Mouse (Mus musculus): ENCODE measurements around the gene Itm2a. TPM values are rescaled to one million over a fixed set of nuclear protein-coding genes. Genes with fewer than 3 reads are reported as not detected.

The Itm2a gene
- 492 and 516 TPM in 2 replicates for polyA plus RNA-seq (2014; fragmentation: Nextera tagmentation; extraction: Ambion mirVana)

DNA sequence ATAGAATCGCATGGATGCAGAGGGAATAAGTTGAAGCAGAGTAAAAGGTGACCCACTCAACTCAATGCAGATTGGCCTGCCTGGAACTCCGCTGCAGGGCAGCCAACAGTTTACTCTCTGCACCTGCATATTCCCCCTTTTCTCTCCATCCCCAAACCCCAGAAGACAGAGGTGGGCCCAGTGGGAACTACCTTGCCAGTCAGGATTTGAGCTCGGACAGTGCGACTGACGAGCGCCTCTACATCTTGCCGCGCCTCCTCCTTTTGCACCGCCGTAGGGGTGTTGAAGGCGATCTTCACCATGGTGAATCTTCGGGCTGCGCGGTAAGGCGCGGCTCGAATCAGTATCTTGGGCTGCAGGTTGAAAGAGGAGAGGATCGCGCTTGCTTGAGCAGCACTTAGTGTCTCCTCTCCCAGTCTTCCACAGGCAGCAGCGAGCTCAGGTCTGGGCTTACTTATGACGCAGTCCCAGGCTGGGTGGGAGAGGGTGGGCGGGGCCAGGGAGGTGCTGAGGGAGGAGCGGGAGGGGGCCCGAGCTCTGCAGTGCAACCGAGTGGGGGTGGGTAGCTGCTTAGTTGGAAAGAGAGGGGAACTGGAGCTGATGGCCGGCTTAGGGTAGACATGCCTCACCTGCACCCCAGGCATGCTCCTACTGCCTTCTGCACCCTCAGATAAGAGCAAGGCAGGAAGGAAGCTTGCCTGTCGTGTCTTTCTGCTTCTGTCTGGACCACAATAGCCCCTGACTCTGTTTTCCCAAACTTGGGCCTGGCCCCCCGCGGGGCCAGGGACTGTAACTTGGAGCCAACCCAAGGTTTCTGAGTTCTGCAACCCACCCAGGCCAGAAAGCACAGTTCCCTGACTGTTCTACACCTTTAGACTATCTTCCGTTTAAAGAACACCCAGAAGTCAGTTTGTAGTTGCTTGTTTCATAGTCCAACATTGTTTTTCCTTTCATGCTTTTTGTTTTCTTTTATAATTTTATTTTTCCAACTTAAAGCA is at the start of gene Itm2a:
Gene Itm2a (minus strand): TSS at position 462 of the 998 bp plus-strand sequence.
- no peaks in the 10 kb centered on the region for H3K9me3 ChIP-seq (ENCODE audit: control insufficient read depth, low read length)
- peak within 1 kb of the TSS; percentile 52 for H3K4me3 ChIP-seq (ENCODE audit: low read depth, low read length)
- 22% methylated on average over 26 of the region's 30 CpGs for WGBS
- H3K27ac ChIP-seq (ENCODE audit: low read depth, low read length): peak within 1 kb of the TSS; percentile 2; the same call in 1 of the 2 replicates
- H3K36me3 ChIP-seq (ENCODE audit: control insufficient read depth, insufficient read depth, low read length): no peaks in the 10 kb centered on the region
- H3K9ac ChIP-seq (ENCODE audit: low read depth, low read length): peak within 1 kb of the TSS; percentile 20; the same call in 1 of the 2 replicates
- H3K27me3 ChIP-seq (replicated peaks; ENCODE audit: control insufficient read depth, insufficient read depth, low read length): no peaks in the 10 kb centered on the region
- no peaks in the 10 kb centered on the region for H3K4me1 ChIP-seq (replicated peaks; ENCODE audit: control insufficient read depth, insufficient read depth, low read length)
- peak; percentile 89 for ATAC-seq (replicated peaks; ENCODE audit: low FRiP score)
- peak; percentile 52 for DNase-seq (ENCODE audit: low spot score)
- H3K4me2 ChIP-seq: peak within 1 kb of the TSS; percentile 66

GRCm38 (mm10) chrX:107435887-107436286 is 32.7 kb upstream of the Itm2a start:
- no peak overlapping the region for H3K9ac ChIP-seq (ENCODE audit: low read depth, low read length)
- no peaks in the 10 kb centered on the region for H3K27me3 ChIP-seq (replicated peaks; ENCODE audit: control insufficient read depth, insufficient read depth, low read length)
- ATAC-seq (replicated peaks; ENCODE audit: low FRiP score) (no peak), DNase-seq (ENCODE audit: low spot score) (no peak)
- H3K4me3 ChIP-seq (ENCODE audit: low read depth, low read length): no peak overlapping the region
- H3K9me3 ChIP-seq (ENCODE audit: control insufficient read depth, low read length): no peaks in the 10 kb centered on the region
- WGBS: 1% methylated on average over 2 of the region's 2 CpGs
- no peaks in the 10 kb centered on the region for H3K4me1 ChIP-seq (replicated peaks; ENCODE audit: control insufficient read depth, insufficient read depth, low read length)
- no peaks in the 10 kb centered on the region for H3K36me3 ChIP-seq (ENCODE audit: control insufficient read depth, insufficient read depth, low read length)
- no peak overlapping the region for H3K4me2 ChIP-seq
- no peak overlapping the region for H3K27ac ChIP-seq (ENCODE audit: low read depth, low read length)

DNA sequence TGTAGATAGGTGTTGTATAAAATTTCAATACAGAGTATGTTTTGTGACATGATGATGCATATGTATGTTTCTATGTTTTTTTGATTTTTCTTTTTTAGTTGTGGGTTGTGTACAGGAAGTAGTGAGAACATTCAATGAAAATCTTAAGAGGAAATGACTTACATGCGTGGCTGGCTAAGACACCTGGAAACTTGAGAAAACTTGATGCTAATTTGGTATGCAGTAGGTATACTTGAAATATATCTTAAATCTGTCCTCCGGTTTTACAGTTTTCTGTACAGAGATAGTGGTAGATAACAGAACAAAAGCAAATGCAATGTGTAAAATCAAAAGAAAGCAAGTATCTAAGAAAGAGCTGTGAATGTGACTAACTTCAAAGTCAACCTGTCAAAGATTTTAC is 18.1 kb upstream of the Itm2a start:
- WGBS: 72% methylated on average over 2 of the region's 2 CpGs
- Histone ChIP-seq H3K36me3 (ENCODE audit: control insufficient read depth, insufficient read depth, low read length) (no peaks in the 10 kb centered on the region), H3K9ac (ENCODE audit: low read depth, low read length) (no peak overlapping the region), H3K27me3 (replicated peaks; ENCODE audit: control insufficient read depth, insufficient read depth, low read length) (no peaks in the 10 kb centered on the region), H3K9me3 (ENCODE audit: control insufficient read depth, low read length) (no peaks in the 10 kb centered on the region), H3K4me3 (ENCODE audit: low read depth, low read length) (no peak overlapping the region), H3K4me2 (no peak overlapping the region), H3K4me1 (replicated peaks; ENCODE audit: control insufficient read depth, insufficient read depth, low read length) (no peaks in the 10 kb centered on the region), H3K27ac (ENCODE audit: low read depth, low read length) (no peak overlapping the region)
- DNase-seq (ENCODE audit: low spot score): no peak
- ATAC-seq (replicated peaks; ENCODE audit: low FRiP score): no peak

GRCm38 (mm10) chrX:107417345-107417744 is 14.2 kb upstream of the Itm2a start:
- DNase-seq (ENCODE audit: low spot score): no peak
- Histone ChIP-seq H3K4me2 (no peak overlapping the region), H3K4me3 (ENCODE audit: low read depth, low read length) (no peak overlapping the region), H3K9ac (ENCODE audit: low read depth, low read length) (no peak overlapping the region), H3K27me3 (replicated peaks; ENCODE audit: control insufficient read depth, insufficient read depth, low read length) (no peaks in the 10 kb centered on the region), H3K36me3 (ENCODE audit: control insufficient read depth, insufficient read depth, low read length) (no peaks in the 10 kb centered on the region), H3K27ac (ENCODE audit: low read depth, low read length) (no peak overlapping the region), H3K4me1 (replicated peaks; ENCODE audit: control insufficient read depth, insufficient read depth, low read length) (no peaks in the 10 kb centered on the region), H3K9me3 (ENCODE audit: control insufficient read depth, low read length) (no peaks in the 10 kb centered on the region)
- no peak for ATAC-seq (replicated peaks; ENCODE audit: low FRiP score)
- 68% methylated on average over 3 of the region's 3 CpGs for WGBS

DNA sequence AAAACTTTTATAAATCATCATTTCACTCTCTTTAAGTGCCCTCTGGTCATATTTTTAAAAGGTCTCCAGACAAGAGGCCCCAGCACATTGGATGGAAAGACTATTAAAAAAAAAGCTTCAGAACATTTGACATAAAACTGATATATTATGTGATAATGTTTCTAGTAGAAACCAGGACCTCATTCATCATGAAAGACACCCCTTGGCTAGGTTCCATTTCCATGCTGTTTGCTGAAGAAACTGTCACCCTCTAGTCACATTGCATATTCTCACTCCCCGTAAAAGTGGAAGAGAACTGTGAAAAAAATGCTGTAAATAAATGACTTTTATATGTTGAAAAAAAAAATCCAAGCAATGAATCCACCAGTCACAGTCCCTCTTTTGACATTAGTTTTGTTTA is 12.8 kb upstream of the Itm2a start:
- H3K4me3 ChIP-seq (ENCODE audit: low read depth, low read length): no peak overlapping the region
- no peak overlapping the region for H3K4me2 ChIP-seq
- 76% methylated on average over 1 of the region's 1 CpGs for WGBS
- no peaks in the 10 kb centered on the region for H3K4me1 ChIP-seq (replicated peaks; ENCODE audit: control insufficient read depth, insufficient read depth, low read length)
- no peak overlapping the region for H3K9ac ChIP-seq (ENCODE audit: low read depth, low read length)
- H3K27ac ChIP-seq (ENCODE audit: low read depth, low read length): no peak overlapping the region
- H3K9me3 ChIP-seq (ENCODE audit: control insufficient read depth, low read length): no peaks in the 10 kb centered on the region
- H3K27me3 ChIP-seq (replicated peaks; ENCODE audit: control insufficient read depth, insufficient read depth, low read length): no peaks in the 10 kb centered on the region
- no peaks in the 10 kb centered on the region for H3K36me3 ChIP-seq (ENCODE audit: control insufficient read depth, insufficient read depth, low read length)
- no peak for ATAC-seq (replicated peaks; ENCODE audit: low FRiP score)
- DNase-seq (ENCODE audit: low spot score): no peak

- DNase-seq (ENCODE audit: low spot score): peak; percentile 29
- H3K9me3 ChIP-seq (ENCODE audit: control insufficient read depth, low read length): no peaks in the 10 kb centered on the region
- no peaks in the 10 kb centered on the region for H3K36me3 ChIP-seq (ENCODE audit: control insufficient read depth, insufficient read depth, low read length)
- no peaks in the 10 kb centered on the region for H3K4me1 ChIP-seq (replicated peaks; ENCODE audit: control insufficient read depth, insufficient read depth, low read length)
- 20% methylated on average over 18 of the region's 18 CpGs for WGBS
- peak overlapping the region; percentile 52 for H3K4me3 ChIP-seq (ENCODE audit: low read depth, low read length)
- ATAC-seq (replicated peaks; ENCODE audit: low FRiP score): peak; percentile 21; the same call in 1 of the 2 replicates
- peak overlapping the region; percentile 2; the same call in 1 of the 2 replicates for H3K27ac ChIP-seq (ENCODE audit: low read depth, low read length)
- H3K9ac ChIP-seq (ENCODE audit: low read depth, low read length): no peak overlapping the region
- H3K4me2 ChIP-seq: peak overlapping the region; percentile 66
- no peaks in the 10 kb centered on the region for H3K27me3 ChIP-seq (replicated peaks; ENCODE audit: control insufficient read depth, insufficient read depth, low read length)
Observed at GRCm38 (mm10) chrX:107402481-107402880, 695 bp downstream of the Itm2a start.

DNA sequence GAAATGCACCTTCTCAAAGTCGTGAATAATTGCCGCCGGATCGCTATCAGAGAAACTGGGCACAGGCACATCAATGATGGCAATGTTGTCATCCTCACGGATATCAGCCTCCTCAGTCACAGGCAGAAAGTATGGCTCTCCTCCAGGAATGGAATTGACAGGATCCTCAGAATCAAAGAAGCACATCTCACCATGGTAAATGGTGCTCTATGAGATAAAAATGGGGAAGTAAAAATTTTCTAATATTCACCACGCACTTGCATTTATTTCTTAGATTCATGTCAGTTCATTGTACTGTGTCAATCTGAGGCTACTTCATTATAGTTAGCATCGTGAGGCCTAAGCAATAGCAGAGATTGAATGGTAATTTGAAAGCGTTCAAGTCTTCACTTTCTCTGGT is 4.1 kb downstream of the Itm2a start:
- 82% methylated on average over 8 of the region's 8 CpGs for WGBS
- no peak for ATAC-seq (replicated peaks; ENCODE audit: low FRiP score)

GRCm38 (mm10) chrX:107393256-107393655 is 9.9 kb downstream of the Itm2a start:
- no peaks in the 10 kb centered on the region for H3K4me1 ChIP-seq (replicated peaks; ENCODE audit: control insufficient read depth, insufficient read depth, low read length)
- H3K9me3 ChIP-seq (ENCODE audit: control insufficient read depth, low read length): no peaks in the 10 kb centered on the region
- no peaks in the 10 kb centered on the region for H3K36me3 ChIP-seq (ENCODE audit: control insufficient read depth, insufficient read depth, low read length)
- no peak overlapping the region for H3K4me2 ChIP-seq
- no peak for DNase-seq (ENCODE audit: low spot score)
- no peak overlapping the region for H3K9ac ChIP-seq (ENCODE audit: low read depth, low read length)
- H3K27ac ChIP-seq (ENCODE audit: low read depth, low read length): no peak overlapping the region
- WGBS: 44% methylated on average over 3 of the region's 3 CpGs
- no peaks in the 10 kb centered on the region for H3K27me3 ChIP-seq (replicated peaks; ENCODE audit: control insufficient read depth, insufficient read depth, low read length)
- H3K4me3 ChIP-seq (ENCODE audit: low read depth, low read length): no peak overlapping the region
- no peak for ATAC-seq (replicated peaks; ENCODE audit: low FRiP score)

More for the DNA sequence above, 4.1 kb downstream of the Itm2a start:
- H3K9ac ChIP-seq (ENCODE audit: low read depth, low read length): no peak overlapping the region
- no peaks in the 10 kb centered on the region for H3K9me3 ChIP-seq (ENCODE audit: control insufficient read depth, low read length)
- no peak overlapping the region for H3K27ac ChIP-seq (ENCODE audit: low read depth, low read length)
- H3K36me3 ChIP-seq (ENCODE audit: control insufficient read depth, insufficient read depth, low read length): no peaks in the 10 kb centered on the region
- no peak overlapping the region for H3K4me3 ChIP-seq (ENCODE audit: low read depth, low read length)
- H3K4me1 ChIP-seq (replicated peaks; ENCODE audit: control insufficient read depth, insufficient read depth, low read length): no peaks in the 10 kb centered on the region
- no peaks in the 10 kb centered on the region for H3K27me3 ChIP-seq (replicated peaks; ENCODE audit: control insufficient read depth, insufficient read depth, low read length)
- DNase-seq (ENCODE audit: low spot score): no peak
- no peak overlapping the region for H3K4me2 ChIP-seq

All from liver, embryonic 11.5 days (tissue).